Mouse (Mus musculus) B cell, adult 2 months (primary cell): ENCODE data around the gene Eps8l1.
A peak's percentile ranks its signal among the peaks of the same experiment; 100 is the strongest.

ENCODE experiments used
- DNase-seq, 2 experiments: peaks; one replicate each; pipeline ENCODE4 v3.0.0; 2022

Eps8l1 gene

DNA sequence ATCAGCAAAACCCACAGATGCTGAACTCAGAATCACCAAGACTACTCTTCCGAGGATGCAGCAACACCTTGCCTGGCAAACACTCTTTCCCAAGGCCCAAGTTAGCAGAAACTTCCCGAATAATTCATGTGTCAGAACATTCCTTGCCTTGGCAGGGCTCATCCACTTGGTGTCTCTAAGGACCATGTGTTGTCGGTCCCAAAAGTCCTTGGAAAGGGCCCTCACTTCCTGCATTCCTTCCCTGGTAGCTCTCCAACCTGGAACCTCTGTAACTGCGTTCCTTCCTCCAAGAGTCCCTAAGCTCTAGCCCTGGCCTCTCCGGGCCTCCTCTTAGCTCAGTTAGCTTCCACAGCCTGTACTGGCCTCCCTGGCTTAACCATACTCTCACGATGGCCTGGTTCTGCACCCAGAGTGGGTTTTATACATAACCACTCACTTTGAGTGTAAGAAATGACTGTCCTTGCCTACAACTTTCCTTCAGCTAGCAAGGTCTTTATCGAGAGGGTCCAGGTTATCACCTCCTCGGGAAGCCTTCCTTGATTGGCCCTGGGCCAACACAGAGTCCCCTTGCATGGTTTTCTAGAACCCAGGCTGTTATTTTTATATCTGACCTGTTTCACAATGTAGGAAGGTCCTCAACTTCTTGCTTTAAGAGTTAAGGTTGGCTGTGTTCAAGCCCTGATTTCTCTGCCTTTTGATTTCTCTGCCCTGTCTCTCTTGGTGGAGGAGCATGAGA lies 51.2 kb downstream of the Eps8l1 start:
- no peak for DNase-seq

- peak; percentile 65 to 70 for DNase-seq
These were observed 52.8 kb downstream of the Eps8l1 start for GRCm38 (mm10) chr7:4513236-4513635.

DNA sequence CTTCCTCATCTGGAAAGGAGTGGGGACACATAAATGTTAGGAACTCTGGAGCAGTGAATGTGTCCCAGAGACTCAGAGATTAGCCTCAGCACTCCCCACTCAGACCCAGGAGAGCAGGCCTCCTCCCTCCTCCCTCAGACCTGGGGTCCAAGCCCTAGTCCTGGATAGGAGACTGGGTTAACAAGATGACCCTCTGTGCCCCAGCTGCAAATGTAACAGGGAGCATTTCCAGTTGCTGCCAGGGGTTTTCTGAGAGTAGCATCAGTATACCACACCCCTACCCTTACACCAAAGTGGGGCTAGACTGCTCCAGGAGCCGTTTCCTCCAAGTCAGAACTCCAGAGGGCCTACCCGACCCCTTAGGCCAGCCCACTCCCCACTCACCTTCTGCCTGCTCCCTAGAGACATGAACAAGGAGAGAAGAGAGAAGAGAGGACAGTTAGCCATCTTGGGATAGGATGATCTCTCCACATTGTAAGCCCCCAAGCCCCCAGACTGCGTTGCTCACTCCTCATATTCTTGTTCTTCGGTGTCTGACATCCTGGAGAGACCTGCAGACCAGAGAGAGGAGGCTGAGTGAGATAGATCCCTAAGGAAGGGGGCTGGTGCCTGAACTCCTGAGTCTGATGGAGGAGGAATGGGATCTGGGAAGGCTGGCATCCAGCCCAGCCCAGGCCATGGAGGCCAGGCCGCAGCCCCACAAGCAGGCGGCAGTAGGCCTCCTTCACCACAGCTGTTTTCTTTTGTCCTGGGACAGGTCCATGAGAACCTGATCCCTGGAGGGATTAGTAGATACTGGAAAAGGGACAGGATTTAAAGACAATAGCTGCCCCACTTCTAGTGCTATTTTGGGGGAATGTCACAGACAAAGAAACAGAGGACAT lies 53.6 kb downstream of the Eps8l1 start:
- no peak for DNase-seq

GRCm38 (mm10) chr7:4515853-4516252 lies 55.4 kb downstream of the Eps8l1 start:
- no peak for DNase-seq

DNA sequence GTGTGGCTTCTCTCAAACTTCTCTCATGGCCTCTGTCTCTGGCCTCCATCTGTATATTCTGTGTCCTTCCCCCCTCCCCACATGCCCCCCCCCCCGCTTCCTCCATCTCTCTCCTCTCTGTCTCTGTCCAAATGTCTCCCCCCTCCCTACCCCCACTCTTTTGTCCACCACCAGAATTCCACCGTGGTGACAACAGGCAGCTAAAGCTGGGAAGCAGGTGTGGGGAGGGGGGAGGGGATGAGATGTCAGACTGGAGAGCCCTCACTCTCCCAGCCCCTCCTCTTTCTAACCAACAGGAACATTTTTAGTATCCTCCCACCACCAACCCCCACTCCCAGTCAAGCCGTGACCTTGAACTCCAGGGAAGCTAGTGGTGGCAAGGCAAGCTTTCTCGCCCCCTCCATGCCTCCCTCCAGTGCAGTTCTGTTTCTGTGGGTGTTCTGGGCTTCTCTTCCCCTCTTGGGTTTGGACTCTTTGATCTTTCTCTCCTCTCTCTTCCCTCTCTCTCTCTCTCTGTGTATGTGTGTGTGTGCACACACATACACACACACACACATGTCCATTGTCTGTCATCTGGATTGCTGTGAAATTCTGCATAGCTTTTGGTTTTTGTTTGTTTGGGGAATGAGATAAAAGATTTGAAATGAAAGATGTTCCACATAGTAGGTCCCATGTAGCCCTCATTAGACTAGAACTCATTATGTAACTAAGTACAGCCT lies 56.0 kb downstream of the Eps8l1 start, which contains the start of gene Tnnt1:
Tnnt1 (minus strand) TSS at position 51 of the 719 bp plus-strand sequence.
- no peak for DNase-seq

DNA sequence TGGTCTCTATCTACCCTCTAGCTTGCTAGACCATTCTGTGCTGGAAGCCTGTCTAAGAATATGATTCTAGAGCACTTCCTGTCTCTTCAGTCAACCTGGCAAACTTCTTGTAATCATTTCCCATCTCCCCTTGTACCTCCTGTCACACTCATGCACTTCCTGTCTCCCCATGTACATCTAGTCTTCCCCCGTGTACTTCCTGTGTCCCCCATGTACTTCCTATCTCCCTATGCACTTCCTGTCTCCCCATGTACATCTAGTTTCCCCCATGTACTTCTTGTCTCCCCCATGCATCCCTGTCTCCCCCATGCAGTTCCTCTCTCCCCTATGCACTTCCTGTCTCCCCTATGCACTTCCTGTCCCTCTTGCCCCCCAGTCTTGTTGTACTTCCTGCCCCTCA lies 58.0 kb downstream of the Eps8l1 start:
- DNase-seq = no peak

- DNase-seq = no peak
These were observed 60.9 kb downstream of the Eps8l1 start for GRCm38 (mm10) chr7:4521231-4522003.

GRCm38 (mm10) chr7:4522292-4522691 lies 61.8 kb downstream of the Eps8l1 start:
- no peak for DNase-seq

GRCm38 (mm10) chr7:4523205-4524130 lies 63.0 kb downstream of the Eps8l1 start:
- DNase-seq = no peak

GRCm38 (mm10) chr7:4524212-4524922 lies 63.9 kb downstream of the Eps8l1 start, which contains the start of gene Tnni3:
Tnni3 (minus strand) TSS chr7:4524229.
- DNase-seq = peak; percentile 65

DNA sequence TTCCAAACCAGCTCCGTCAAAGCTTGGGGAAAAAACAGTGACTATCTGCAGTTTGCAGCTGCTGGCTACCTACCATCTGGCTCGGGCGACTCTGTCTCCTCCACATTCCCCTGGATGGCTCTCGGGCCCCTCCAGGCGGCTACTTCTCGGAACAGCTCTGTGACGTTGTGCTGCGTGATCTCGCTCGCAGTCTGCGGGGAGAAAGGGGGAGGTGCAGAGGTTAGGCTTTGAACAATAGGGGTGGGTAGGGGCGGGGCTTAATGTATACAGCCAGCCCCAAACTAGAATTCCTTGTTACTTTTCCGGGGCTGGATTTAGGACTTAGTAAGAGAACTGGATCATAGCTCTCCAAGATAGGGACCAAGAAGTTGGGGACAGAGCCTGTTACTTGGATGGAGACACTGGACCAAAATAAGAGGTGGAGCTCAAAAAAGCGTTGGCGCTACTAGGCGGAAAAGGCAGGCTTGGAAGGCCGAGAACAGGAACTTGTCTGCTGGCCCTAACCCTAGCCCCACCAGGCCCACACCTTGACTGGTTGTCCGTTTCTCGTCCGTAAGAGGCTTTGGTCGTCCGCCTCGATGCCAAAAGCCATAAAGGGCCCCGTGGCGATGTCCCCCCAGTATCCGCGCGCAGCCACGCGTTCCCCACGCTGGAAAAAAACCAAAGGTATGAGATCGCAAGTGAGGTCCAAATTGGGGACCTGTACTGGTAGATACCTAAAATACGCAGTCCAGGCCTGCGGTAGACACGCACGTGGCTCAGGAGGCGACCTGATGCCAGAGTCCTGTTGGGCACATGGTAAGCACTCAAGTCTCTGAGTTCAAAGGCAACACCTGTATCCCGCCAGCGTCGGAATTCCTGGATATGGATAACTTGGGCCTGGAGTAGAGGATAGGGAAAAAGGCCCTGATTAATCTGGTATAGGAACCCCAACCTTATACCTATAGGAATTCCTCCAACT lies 66.1 kb downstream of the Eps8l1 start:
- DNase-seq = peak; percentile 76 to 81

DNA sequence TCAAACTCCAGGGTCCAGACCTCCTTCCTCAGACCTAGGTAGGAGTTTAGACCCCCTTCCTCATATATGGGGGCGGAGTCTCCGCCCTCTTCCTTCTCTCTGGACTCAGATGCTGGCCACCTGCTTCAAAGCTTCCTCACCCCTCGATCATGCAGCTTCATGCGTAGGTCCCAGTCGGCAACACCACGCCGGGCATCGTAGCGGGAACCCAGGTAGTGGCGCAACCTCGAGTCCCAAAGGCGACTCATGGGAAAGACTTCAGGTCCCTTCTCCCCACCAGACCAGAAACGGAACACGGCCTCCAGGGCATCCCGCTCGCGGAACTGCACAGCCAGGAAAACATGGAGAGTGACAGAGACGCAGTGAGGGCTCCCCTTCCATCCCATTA lies 66.8 kb downstream of the Eps8l1 start:
- no peak for DNase-seq
